Mouse (Mus musculus) forebrain, embryonic 11.5 days (tissue): ENCODE results near the gene Dusp9. TPM values are rescaled to one million over a fixed set of nuclear protein-coding genes. Genes with fewer than 3 reads are reported as not detected.

Experiments
- ATAC-seq: fragments of 200-750 bp; cut with Nextera tagmentation; replicated peaks from 2 replicates; pipeline ENCODE4 v1.8.0; 2017; ENCODE audit warnings: moderate TSS enrichment; ENCODE audit not compliant: low FRiP score
- DNase-seq: peaks from one replicate; pipeline ENCODE4 v3.0.0-alpha.2; 2017; ENCODE audit warnings: low spot score
- H3K27ac ChIP-seq: fragments of 300-500 bp; sonication (generic); 2 replicates; pipeline ENCODE4 v1.5.1; 2014; ENCODE audit warnings: low read depth, low read length
- H3K27me3 ChIP-seq: fragments of 300-500 bp; sonication (generic); 2 replicates; pipeline ENCODE4 v1.6.1; 2014; ENCODE audit warnings: mild to moderate bottlenecking, low read length, mixed read lengths; ENCODE audit not compliant: control insufficient read depth, insufficient read depth
- H3K36me3 ChIP-seq: fragments of 300-500 bp; sonication (generic); 2 replicates; pipeline ENCODE4 v1.6.1; 2014; ENCODE audit warnings: mild to moderate bottlenecking, low read length, moderate library complexity, mixed read lengths; ENCODE audit not compliant: control insufficient read depth, insufficient read depth
- H3K4me1 ChIP-seq: fragments of 300-500 bp; sonication (generic); replicated peaks from 2 replicates; pipeline ENCODE4 v1.6.1; 2014; ENCODE audit warnings: low read length, mixed read lengths; ENCODE audit not compliant: control insufficient read depth, insufficient read depth
- H3K4me2 ChIP-seq: fragments of 300-500 bp; sonication (generic); 2 replicates; pipeline ENCODE4 v1.6.1; 2014; ENCODE audit warnings: low read depth, mild to moderate bottlenecking, low read length, moderate library complexity, mixed read lengths; ENCODE audit not compliant: severe bottlenecking
- H3K4me3 ChIP-seq: fragments of 300-500 bp; sonication (generic); 2 replicates; pipeline ENCODE4 v1.5.1; 2014; ENCODE audit warnings: low read depth, low read length
- H3K9ac ChIP-seq: fragments of 300-500 bp; sonication (generic); 2 replicates; pipeline ENCODE4 v1.6.1; 2014; ENCODE audit warnings: low read length
- H3K9me3 ChIP-seq: fragments of 300-500 bp; sonication (generic); 2 replicates; pipeline ENCODE4 v1.6.1; 2016; ENCODE audit warnings: low read length, mixed read lengths; ENCODE audit not compliant: control insufficient read depth
- WGBS: fragments of 180-500 bp; shearing (Covaris S2); extraction: QIAGEN DNeasy Blood & Tissue Kit; methylation state at CpG from one replicate; pipeline ENCODE4 v1.1.7; 2014; 5-methylcytosine and 5-hydroxymethylcytosine counted together
- polyA plus RNA-seq: library from polyadenylated mRNA; unstranded; fragments of >200 nt; fragmentation: Nextera tagmentation; extraction: Ambion mirVana; gene quantifications from 2 replicates; pipeline ENCODE4 v1.2.1, GENCODE M21; 2014

The Dusp9 gene
- polyA plus RNA-seq = 4.5 and 5.5 TPM in 2 replicates

- ATAC-seq = peak; percentile 82
Observed at GRCm38 (mm10) chrX:73639255-73639675, at the start of gene Dusp9. Gene Dusp9 (plus strand): TSS chrX:73639419.

GRCm38 (mm10) chrX:73593212-73593611 is 46.0 kb upstream of the Dusp9 start:
- no peaks in the 10 kb centered on the region for H3K9me3 ChIP-seq
- H3K9ac ChIP-seq = no peak overlapping the region
- no peak overlapping the region for H3K4me2 ChIP-seq
- WGBS = 24% methylated on average over 6 of the region's 6 CpGs
- H3K36me3 ChIP-seq = no peaks in the 10 kb centered on the region
- no peak for ATAC-seq
- DNase-seq = no peak
- H3K27ac ChIP-seq = no peak overlapping the region
- no peaks in the 10 kb centered on the region for H3K4me1 ChIP-seq
- H3K27me3 ChIP-seq = no peaks in the 10 kb centered on the region
- H3K4me3 ChIP-seq = no peak overlapping the region

More at GRCm38 (mm10) chrX:73639255-73639675, at the start of gene Dusp9:
- H3K9me3 ChIP-seq = no peaks in the 10 kb centered on the region
- H3K27me3 ChIP-seq = peaks cover 35% of the 10 kb centered on the region
- peak within 1 kb of the TSS; percentile 49 for H3K4me2 ChIP-seq
- H3K4me1 ChIP-seq = no peaks in the 10 kb centered on the region
- H3K4me3 ChIP-seq = peak within 1 kb of the TSS; percentile 27
- 10% methylated on average over 24 of the region's 28 CpGs for WGBS
- no peak within 1 kb of the TSS; the same call in none of the 2 replicates for H3K9ac ChIP-seq
- peak; percentile 81 for DNase-seq
- H3K27ac ChIP-seq = no peak within 1 kb of the TSS
- H3K36me3 ChIP-seq = no peaks in the 10 kb centered on the region

DNA sequence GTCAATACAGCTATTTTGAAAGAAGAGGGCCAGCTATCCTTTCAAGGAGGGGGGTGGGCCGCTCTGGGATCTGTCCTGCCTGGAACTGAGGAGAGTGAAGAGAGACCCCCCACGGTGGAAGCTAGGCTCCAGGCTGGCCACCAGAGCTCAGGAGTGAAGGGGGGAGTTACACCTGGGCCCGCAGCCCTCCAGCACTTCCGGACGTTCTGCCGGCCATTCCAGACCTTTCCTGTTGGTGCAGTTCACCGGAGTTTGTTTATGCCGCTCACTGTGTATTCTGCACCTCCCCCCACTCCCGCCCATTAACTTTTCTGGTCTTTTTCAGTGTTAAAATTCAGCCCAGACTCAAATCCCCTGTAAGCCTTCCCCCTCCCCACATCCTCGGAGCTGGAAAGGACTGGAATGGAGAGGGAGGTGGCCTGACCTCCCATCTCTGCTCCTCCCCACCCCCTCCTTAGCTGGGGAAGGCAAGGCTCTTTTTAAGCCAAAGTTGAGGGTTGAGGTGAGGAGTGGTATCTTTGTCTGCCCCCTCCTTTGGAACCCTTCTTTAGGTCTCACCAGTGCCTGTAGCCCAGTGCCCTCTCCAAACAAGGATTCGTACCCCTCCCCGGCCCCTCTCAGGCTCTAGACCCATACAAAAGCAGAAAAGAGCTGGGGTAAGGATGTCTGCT is 44.6 kb upstream of the Dusp9 start:
- no peak overlapping the region for H3K27ac ChIP-seq
- no peaks in the 10 kb centered on the region for H3K4me1 ChIP-seq
- no peak overlapping the region for H3K4me3 ChIP-seq
- H3K27me3 ChIP-seq = no peaks in the 10 kb centered on the region
- ATAC-seq (no peak), DNase-seq (no peak)
- H3K9ac ChIP-seq = no peak overlapping the region
- no peaks in the 10 kb centered on the region for H3K9me3 ChIP-seq
- 36% methylated on average over 12 of the region's 12 CpGs for WGBS
- no peak overlapping the region for H3K4me2 ChIP-seq
- H3K36me3 ChIP-seq = no peaks in the 10 kb centered on the region

GRCm38 (mm10) chrX:73595297-73595938 is 43.8 kb upstream of the Dusp9 start:
- Histone ChIP-seq H3K4me2 (no peak overlapping the region), H3K36me3 (no peaks in the 10 kb centered on the region), H3K27me3 (no peaks in the 10 kb centered on the region), H3K9ac (no peak overlapping the region), H3K9me3 (no peaks in the 10 kb centered on the region), H3K27ac (no peak overlapping the region), H3K4me1 (no peaks in the 10 kb centered on the region), H3K4me3 (no peak overlapping the region)
- no peak for DNase-seq
- no peak for ATAC-seq
- WGBS = 58% methylated on average over 4 of the region's 4 CpGs

GRCm38 (mm10) chrX:73601456-73601855 is 37.8 kb upstream of the Dusp9 start:
- DNase-seq = no peak
- ATAC-seq = no peak
- Histone ChIP-seq H3K27ac (no peak overlapping the region), H3K4me1 (no peaks in the 10 kb centered on the region), H3K9ac (no peak overlapping the region), H3K36me3 (no peaks in the 10 kb centered on the region), H3K27me3 (no peaks in the 10 kb centered on the region), H3K9me3 (no peaks in the 10 kb centered on the region), H3K4me2 (no peak overlapping the region), H3K4me3 (no peak overlapping the region)
- 77% methylated on average over 1 of the region's 1 CpGs for WGBS

DNA sequence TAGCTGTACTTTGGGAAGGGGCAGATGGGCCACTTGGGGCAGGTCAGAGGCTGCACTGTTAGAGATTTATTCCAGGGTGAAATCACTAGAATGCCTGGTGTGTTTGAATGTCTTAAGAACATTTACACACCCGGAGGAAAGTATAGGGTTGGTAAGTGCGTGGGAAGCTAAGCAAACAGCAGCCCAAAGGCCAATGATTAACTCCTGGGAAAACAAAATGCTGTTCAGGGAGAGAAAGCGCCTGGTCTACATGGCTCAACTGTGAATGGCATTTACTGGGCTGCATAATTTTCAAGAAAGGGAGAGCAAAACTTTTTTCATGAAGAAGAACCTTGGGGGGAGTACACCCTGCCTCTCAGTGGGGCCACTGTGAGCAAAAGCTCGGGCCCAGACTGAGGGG is 25.6 kb upstream of the Dusp9 start:
- Histone ChIP-seq H3K36me3 (no peaks in the 10 kb centered on the region), H3K4me2 (no peak overlapping the region), H3K27me3 (no peaks in the 10 kb centered on the region), H3K9ac (no peak overlapping the region), H3K9me3 (no peaks in the 10 kb centered on the region), H3K4me3 (no peak overlapping the region), H3K27ac (no peak overlapping the region), H3K4me1 (no peaks in the 10 kb centered on the region)
- no peak for ATAC-seq
- 74% methylated on average over 4 of the region's 4 CpGs for WGBS
- no peak for DNase-seq

DNA sequence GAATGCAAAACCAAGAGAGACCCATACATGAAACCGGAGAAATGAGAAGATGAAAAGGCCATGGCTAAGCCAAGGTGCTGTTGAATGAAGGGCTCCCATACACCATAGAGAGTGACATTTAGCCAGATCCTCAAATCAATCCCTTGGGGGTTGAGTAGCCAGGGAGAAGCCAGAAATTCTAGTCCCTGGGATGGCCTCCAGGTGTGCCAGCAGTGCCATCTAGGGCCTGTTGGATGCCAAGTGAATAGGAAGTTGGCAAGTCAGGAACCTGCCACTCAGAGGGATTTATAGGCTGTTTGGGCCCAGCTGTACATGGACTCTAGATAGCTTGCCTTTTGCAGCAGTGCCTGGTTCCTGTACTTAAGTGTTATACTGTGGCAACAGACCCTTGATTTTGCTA is 23.3 kb upstream of the Dusp9 start:
- Histone ChIP-seq H3K4me2 (no peak overlapping the region), H3K9me3 (no peaks in the 10 kb centered on the region), H3K27ac (no peak overlapping the region), H3K4me3 (no peak overlapping the region), H3K27me3 (no peaks in the 10 kb centered on the region), H3K4me1 (no peaks in the 10 kb centered on the region), H3K36me3 (no peaks in the 10 kb centered on the region), H3K9ac (no peak overlapping the region)
- DNase-seq (no peak), ATAC-seq (no peak)
- 76% methylated on average over 1 of the region's 1 CpGs for WGBS

- no peak overlapping the region for H3K4me3 ChIP-seq
- no peak for DNase-seq
- no peak for ATAC-seq
- no peak overlapping the region for H3K9ac ChIP-seq
- no peaks in the 10 kb centered on the region for H3K36me3 ChIP-seq
- no peaks in the 10 kb centered on the region for H3K4me1 ChIP-seq
- no peaks in the 10 kb centered on the region for H3K9me3 ChIP-seq
- H3K4me2 ChIP-seq = no peak overlapping the region
- no peak overlapping the region for H3K27ac ChIP-seq
- H3K27me3 ChIP-seq = no peaks in the 10 kb centered on the region
Observed at GRCm38 (mm10) chrX:73619401-73619800, 19.8 kb upstream of the Dusp9 start.

- Histone ChIP-seq H3K4me3 (no peak overlapping the region), H3K27me3 (no peaks in the 10 kb centered on the region)
- no peak for ATAC-seq
Observed at GRCm38 (mm10) chrX:73619890-73620289, 19.3 kb upstream of the Dusp9 start.

More at GRCm38 (mm10) chrX:73619890-73620289, 19.3 kb upstream of the Dusp9 start:
- Histone ChIP-seq H3K4me2 (no peak overlapping the region), H3K9ac (no peak overlapping the region), H3K27ac (no peak overlapping the region), H3K9me3 (no peaks in the 10 kb centered on the region), H3K4me1 (no peaks in the 10 kb centered on the region), H3K36me3 (no peaks in the 10 kb centered on the region)
- 90% methylated on average over 2 of the region's 2 CpGs for WGBS
- DNase-seq = no peak
